Mouse (Mus musculus): ENCODE data around the gene Brf1. TPM values are rescaled to one million over a fixed set of nuclear protein-coding genes. Genes with fewer than 3 reads are reported as not detected.

The Brf1 gene
- polyA plus RNA-seq, 1 experiment from 2014 or later: 32.5 TPM

- H3K27me3 ChIP-seq (replicated peaks): peaks cover 87% of the 10 kb centered on the region
- peaks cover 30% of the 10 kb centered on the region for H3K4me1 ChIP-seq
- no peak overlapping the region for H3K27ac ChIP-seq (replicated peaks)
- H3K9me3 ChIP-seq: no peaks in the 10 kb centered on the region
- WGBS: 61% methylated on average over 16 of the region's 16 CpGs
- H3K4me2 ChIP-seq: no peak overlapping the region
- no peak; the same call in 1 of the 2 replicates for ATAC-seq (ENCODE audit: extremely low read depth, insufficient number of reproducible peaks, low FRiP score, low TSS enrichment)
- peaks cover 11% of the 10 kb centered on the region for H3K36me3 ChIP-seq
- H3K9ac ChIP-seq: peak overlapping the region; percentile 14; the same call in 1 of the 2 replicates
- H3K4me3 ChIP-seq: no peak overlapping the region
Measured at GRCm38 (mm10) chr12:112916698-112917400, 83.7 kb downstream of the Brf1 start.

GRCm38 (mm10) chr12:112915587-112915986 lies 84.9 kb downstream of the Brf1 start:
- no peak overlapping the region for H3K9ac ChIP-seq
- no peak for ATAC-seq (ENCODE audit: extremely low read depth, insufficient number of reproducible peaks, low FRiP score, low TSS enrichment)

GRCm38 (mm10) chr12:112914527-112914926 lies 86.0 kb downstream of the Brf1 start:
- H3K4me2 ChIP-seq: no peak overlapping the region
- peaks cover 74% of the 10 kb centered on the region for H3K27me3 ChIP-seq (replicated peaks)
- H3K4me3 ChIP-seq: no peak overlapping the region
- H3K27ac ChIP-seq (replicated peaks): no peak overlapping the region
- no peak overlapping the region for H3K9ac ChIP-seq
- WGBS: 79% methylated on average over 11 of the region's 11 CpGs
- H3K9me3 ChIP-seq: no peaks in the 10 kb centered on the region
- peaks cover 15% of the 10 kb centered on the region for H3K4me1 ChIP-seq
- H3K36me3 ChIP-seq: peaks cover 29% of the 10 kb centered on the region
- ATAC-seq (ENCODE audit: extremely low read depth, insufficient number of reproducible peaks, low FRiP score, low TSS enrichment): no peak

More at GRCm38 (mm10) chr12:112915587-112915986, 84.9 kb downstream of the Brf1 start:
- peaks cover 17% of the 10 kb centered on the region for H3K4me1 ChIP-seq
- peaks cover 84% of the 10 kb centered on the region for H3K27me3 ChIP-seq (replicated peaks)
- H3K36me3 ChIP-seq: peaks cover 24% of the 10 kb centered on the region
- no peak overlapping the region for H3K4me2 ChIP-seq
- no peaks in the 10 kb centered on the region for H3K9me3 ChIP-seq
- no peak overlapping the region for H3K4me3 ChIP-seq
- 83% methylated on average over 13 of the region's 13 CpGs for WGBS
- no peak overlapping the region for H3K27ac ChIP-seq (replicated peaks)

- no peaks in the 10 kb centered on the region for H3K9me3 ChIP-seq
- H3K27me3 ChIP-seq (replicated peaks): peaks cover 60% of the 10 kb centered on the region
- WGBS: 88% methylated on average over 28 of the region's 28 CpGs
- H3K36me3 ChIP-seq: peaks cover 39% of the 10 kb centered on the region
- no peak overlapping the region for H3K9ac ChIP-seq
- no peak overlapping the region for H3K27ac ChIP-seq (replicated peaks)
- H3K4me3 ChIP-seq: no peak overlapping the region
- peaks cover 15% of the 10 kb centered on the region for H3K4me1 ChIP-seq
- no peak overlapping the region for H3K4me2 ChIP-seq
- no peak for ATAC-seq (ENCODE audit: extremely low read depth, insufficient number of reproducible peaks, low FRiP score, low TSS enrichment)
Measured at GRCm38 (mm10) chr12:112912951-112913745, 87.4 kb downstream of the Brf1 start.

GRCm38 (mm10) chr12:112911701-112912100 lies 88.8 kb downstream of the Brf1 start:
- Histone ChIP-seq H3K4me2 (no peak overlapping the region), H3K36me3 (peaks cover 39% of the 10 kb centered on the region), H3K9me3 (no peaks in the 10 kb centered on the region), H3K9ac (no peak overlapping the region), H3K4me3 (no peak overlapping the region), H3K4me1 (peaks cover 3% of the 10 kb centered on the region), H3K27ac (replicated peaks) (no peak overlapping the region), H3K27me3 (replicated peaks) (peaks cover 48% of the 10 kb centered on the region)
- 89% methylated on average over 17 of the region's 17 CpGs for WGBS
- ATAC-seq (ENCODE audit: extremely low read depth, insufficient number of reproducible peaks, low FRiP score, low TSS enrichment): no peak

Small RNA genes within 50 kb of the gene (microRNA-seq; reads per million reads assigned to microRNA genes)
- not detected for gene Mir6941

Other genes with a start within 250 kb of the Brf1 start
- 5.5 and 7.0 TPM in 2 replicates for gene Pld4, start 240.0 kb downstream of the Brf1 start, polyA plus RNA-seq (2015; fragmentation: Nextera tagmentation; extraction: Ambion mirVana)
- 1.1 and 1.2 TPM in 2 replicates for gene Ahnak2, start 198.0 kb downstream of the Brf1 start, polyA plus RNA-seq (2015; fragmentation: Nextera tagmentation; extraction: Ambion mirVana)
- gene Clba1, start 191.8 kb downstream of the Brf1 start, polyA plus RNA-seq (2015; fragmentation: Nextera tagmentation; extraction: Ambion mirVana): 7.6 and 8.0 TPM in 2 replicates
- gene Cdca4, start 171.3 kb downstream of the Brf1 start, polyA plus RNA-seq (2015; fragmentation: Nextera tagmentation; extraction: Ambion mirVana): 49.1 and 49.3 TPM in 2 replicates
- gene Gpr132, start 132.5 kb downstream of the Brf1 start, polyA plus RNA-seq (2015; fragmentation: Nextera tagmentation; extraction: Ambion mirVana): 0.08 and 0.16 TPM in 2 replicates
- 2.5 and 2.7 TPM in 2 replicates for gene Jag2, start 70.9 kb downstream of the Brf1 start, polyA plus RNA-seq (2015; fragmentation: Nextera tagmentation; extraction: Ambion mirVana)
- 45.3 and 47.2 TPM in 2 replicates for gene Nudt14, start 58.6 kb downstream of the Brf1 start, polyA plus RNA-seq (2015; fragmentation: Nextera tagmentation; extraction: Ambion mirVana)
- gene Btbd6, start 24.2 kb downstream of the Brf1 start, polyA plus RNA-seq (2015; fragmentation: Nextera tagmentation; extraction: Ambion mirVana): 21.7 and 22.0 TPM in 2 replicates
- 7.0 and 7.7 TPM in 2 replicates for gene Pacs2, start 13.8 kb upstream of the Brf1 start, polyA plus RNA-seq (2015; fragmentation: Nextera tagmentation; extraction: Ambion mirVana)
- not detected in 2 replicates for gene Tex22, start 73.8 kb upstream of the Brf1 start, polyA plus RNA-seq (2015; fragmentation: Nextera tagmentation; extraction: Ambion mirVana)
- gene Mta1, start 97.6 kb upstream of the Brf1 start, polyA plus RNA-seq (2015; fragmentation: Nextera tagmentation; extraction: Ambion mirVana): 11.2 and 11.9 TPM in 2 replicates
- gene Crip2, start 139.5 kb upstream of the Brf1 start, polyA plus RNA-seq (2015; fragmentation: Nextera tagmentation; extraction: Ambion mirVana): 1,302 and 1,499 TPM in 2 replicates
- gene Crip1, start 145.6 kb upstream of the Brf1 start, polyA plus RNA-seq (2015; fragmentation: Nextera tagmentation; extraction: Ambion mirVana): 408 and 464 TPM in 2 replicates
- 20.6 and 21.8 TPM in 2 replicates for gene Tedc1, start 155.7 kb upstream of the Brf1 start, polyA plus RNA-seq (2015; fragmentation: Nextera tagmentation; extraction: Ambion mirVana)
- 2.8 and 3.1 TPM in 2 replicates for gene Tmem121, start 185.2 kb upstream of the Brf1 start, polyA plus RNA-seq (2015; fragmentation: Nextera tagmentation; extraction: Ambion mirVana)

Measured in heart, embryonic 13.5 days (tissue).